Mouse (Mus musculus) heart, adult 9 months (tissue): ENCODE measurements around the gene Snapc5.
A peak's percentile ranks its signal among the peaks of the same experiment; 100 is the strongest.
"Not testable (repeated sequence)": the region's sequence is repeated elsewhere in the genome, so short reads cannot be mapped to it uniquely, and the experiment has no call there.

ENCODE experiments used
- DNase-seq, 2 experiments: peaks; one replicate each; pipeline ENCODE4 v3.0.0; 2022; ENCODE audit warnings: low spot score in 2 of 2

Snapc5 gene

DNA sequence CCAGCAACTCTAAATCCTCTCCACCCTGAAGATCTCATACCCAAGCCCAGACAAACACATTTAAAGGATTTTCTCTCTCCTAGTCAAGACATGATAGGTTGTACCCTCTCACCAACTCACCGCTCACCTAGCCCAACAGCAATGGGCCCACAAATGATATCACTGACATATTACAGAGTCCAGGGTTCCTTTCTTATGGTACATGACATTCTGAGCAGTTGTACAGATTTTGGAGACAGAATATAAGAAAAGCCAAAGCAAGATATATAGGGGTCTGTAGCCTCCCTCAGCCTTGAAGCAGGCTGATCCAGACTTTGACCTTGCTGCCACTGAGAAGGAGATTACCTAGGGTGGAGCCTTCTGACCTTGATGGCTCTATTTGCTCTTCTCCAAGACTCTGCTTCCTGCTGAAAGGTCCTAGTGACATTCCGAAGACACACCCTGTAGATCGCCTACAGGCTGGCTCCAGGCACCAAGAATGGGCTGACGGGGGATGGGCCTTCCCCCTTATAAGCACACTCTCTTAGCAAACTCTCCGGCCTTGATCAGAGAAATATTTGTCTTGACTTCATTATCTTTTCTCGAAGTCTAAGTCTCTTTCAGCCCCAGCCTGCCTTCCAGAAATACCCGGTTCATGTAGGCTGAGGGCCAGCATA lies 19.8 kb downstream of the Snapc5 start:
- DNase-seq = not testable (repeated sequence)

DNA sequence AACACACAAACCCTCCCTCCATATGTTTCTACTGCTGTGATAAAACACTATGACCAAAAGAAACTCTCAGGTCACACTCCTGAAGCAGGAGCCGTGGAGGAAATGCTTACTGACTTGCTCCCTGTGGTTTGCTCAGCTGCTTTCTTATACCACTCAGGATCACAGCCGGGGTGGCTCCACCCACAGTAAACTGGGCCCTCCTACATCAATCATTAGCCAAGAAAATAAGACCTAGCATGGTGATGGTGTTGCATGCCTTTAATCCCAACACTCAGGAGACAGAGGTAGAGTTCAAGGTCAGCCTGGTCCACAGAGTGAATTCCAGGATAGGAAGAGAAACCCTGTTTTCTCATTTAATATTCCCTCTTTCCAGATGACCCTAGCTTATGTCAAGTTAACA lies 20.8 kb downstream of the Snapc5 start:
- DNase-seq = no peak

DNA sequence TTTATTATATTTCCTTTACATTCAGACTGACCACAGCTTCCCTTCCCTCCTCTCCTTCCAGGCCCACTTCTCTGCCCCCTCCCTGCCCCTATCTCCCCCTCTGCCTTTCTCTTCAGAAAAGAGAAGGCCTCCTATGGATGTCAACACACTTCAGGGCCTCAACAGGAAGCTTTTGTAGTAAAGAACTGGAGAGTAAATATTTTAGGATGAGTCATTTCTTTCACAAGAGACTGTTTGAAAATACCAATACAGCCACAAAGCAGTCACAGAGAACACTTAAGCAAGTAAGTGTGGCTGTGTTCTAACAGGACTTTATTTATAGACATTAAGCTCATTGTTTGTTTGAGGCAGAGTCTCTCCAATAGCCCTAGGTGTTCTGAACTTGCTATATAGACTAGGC lies 23.3 kb downstream of the Snapc5 start:
- no peak for DNase-seq

DNA sequence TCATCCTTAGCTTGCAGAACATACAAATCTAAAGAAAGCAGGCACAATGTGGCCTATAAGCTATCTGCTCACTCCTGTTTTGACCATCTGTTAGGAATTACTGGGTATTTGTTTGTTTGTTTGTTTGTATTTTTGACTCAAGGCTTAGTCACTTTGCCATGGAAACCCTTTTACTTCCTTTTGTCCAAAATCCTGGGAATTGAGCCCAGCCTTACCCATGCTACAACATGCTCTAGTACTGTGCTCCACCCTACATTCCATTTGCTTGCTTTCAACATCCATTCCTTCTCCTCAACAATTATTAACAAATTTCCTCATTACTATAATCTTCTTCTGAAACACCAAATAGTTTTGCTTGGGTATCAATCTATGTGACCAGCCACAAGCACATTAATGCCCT lies 23.8 kb downstream of the Snapc5 start:
- no peak for DNase-seq

DNA sequence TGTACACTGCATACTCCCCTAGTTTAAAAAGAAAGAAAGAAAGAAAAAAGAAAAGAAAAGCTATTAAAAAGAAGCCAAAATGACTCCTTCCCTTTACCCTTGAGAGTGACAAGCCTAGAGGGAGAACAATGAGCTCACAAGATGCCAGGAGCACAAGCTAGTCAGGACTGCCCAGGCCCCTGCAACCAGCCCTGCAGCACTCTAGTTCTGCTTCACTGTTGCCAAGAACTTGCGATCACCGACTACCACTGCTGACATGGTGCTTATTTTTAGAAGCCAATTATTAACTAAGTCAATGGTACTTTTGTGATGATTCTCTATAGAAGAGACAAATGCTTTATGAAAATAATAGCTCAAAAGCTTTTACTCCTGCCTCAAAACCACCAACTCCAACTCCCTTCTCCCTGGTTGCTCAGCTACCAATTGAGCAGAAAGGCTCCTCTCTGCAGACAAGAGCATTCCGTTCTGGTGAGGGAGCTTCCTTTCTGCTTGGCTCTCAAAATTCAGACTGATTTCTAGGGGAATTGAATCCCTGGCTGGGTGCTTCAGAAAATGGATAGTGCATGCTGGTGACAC lies 28.5 kb downstream of the Snapc5 start:
- peak; percentile 9 to 21 for DNase-seq

DNA sequence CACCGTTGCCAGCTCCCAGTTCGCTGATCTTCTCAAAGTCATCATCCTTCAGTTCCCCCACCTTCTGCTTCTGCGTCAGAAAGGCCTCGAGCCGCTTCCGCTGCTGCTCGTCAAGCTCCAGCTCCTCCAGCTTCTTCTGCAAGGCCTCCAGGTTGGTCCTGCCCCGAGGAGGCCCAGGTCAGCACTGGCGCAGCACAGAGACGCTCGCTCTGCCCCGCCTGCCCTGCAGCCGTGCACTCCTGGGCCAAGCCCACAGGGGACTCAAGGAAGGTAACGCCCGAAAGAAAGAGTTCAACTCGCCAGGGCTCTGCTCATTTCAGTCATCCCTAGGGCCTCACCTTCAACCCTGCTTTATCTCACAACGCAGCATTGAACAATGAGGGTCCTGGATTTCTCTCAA lies 35.4 kb downstream of the Snapc5 start:
- no peak for DNase-seq

DNA sequence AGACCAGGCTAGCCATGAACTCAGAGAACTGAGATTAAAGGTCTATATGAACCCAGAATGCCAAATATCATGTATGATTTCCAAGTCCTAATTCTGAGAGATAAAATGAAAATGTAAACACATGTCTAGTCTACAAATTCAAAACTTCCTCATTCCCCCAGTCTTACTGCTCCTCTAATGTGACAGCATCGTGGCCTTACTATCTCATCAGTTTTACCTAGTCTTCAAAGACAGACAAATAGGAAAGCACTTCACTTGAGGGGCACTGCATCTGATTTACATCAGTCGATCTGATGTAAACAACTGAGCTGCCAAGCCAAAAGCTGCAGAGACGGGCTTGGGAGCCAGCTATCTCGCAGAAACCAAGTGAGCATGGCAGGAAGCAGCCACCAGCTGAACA lies 37.0 kb downstream of the Snapc5 start:
- DNase-seq = no peak

DNA sequence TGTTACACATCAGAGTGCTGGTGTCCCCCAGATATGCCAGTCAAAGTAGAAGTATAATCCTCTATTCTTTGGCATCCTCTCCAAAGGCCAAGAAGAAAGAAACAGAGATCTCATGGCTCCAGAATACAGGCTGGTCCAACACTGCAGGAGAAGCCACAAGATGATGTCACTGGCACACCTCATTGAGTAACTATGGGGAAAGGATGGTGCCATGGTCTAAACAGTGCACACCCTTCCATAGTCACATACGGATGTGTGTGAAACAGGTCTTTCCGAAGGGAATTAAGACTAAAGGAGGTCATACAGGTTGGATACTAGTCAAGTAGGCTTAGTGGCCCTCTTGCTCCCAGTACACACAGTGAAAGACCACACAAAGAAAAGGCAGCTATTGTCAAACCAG lies 37.6 kb downstream of the Snapc5 start:
- no peak for DNase-seq

DNA sequence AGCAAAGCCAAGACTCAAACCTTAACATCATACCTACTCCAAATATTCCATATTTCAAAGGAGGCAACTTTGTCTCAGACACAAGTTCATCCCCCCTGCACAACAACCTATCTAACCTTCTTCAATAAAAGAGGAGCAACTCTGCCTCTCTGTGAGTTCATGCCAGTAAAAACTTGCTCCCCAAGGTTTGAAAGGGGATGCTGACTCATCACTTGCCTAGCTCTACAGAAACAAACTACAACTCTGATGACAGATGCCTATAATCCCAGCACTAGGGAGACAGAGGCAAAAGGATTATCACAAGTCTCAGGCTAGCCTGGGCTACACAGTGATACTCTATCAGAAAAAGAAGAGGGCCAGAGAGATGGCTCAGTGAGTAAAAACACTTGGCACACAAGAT lies 38.8 kb downstream of the Snapc5 start:
- no peak for DNase-seq

DNA sequence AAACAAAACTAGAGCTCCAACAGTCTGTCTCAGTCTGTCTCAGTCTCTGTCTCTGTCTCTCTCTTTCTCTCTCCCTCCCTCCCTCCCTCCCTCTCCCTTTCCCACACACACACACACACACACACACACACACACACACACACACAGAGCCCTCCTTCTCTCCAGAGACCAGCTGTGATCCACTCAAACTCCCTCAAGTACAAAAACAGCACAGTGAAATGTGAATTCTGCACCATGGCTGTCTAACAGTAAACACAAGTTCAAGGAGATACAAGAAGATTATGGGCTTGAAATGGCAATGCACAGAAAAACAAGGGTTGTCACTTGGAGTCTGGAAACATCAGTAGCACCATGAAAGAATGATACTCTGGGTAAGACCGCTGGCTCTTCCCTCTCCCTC lies 40.2 kb downstream of the Snapc5 start:
- no peak for DNase-seq

DNA sequence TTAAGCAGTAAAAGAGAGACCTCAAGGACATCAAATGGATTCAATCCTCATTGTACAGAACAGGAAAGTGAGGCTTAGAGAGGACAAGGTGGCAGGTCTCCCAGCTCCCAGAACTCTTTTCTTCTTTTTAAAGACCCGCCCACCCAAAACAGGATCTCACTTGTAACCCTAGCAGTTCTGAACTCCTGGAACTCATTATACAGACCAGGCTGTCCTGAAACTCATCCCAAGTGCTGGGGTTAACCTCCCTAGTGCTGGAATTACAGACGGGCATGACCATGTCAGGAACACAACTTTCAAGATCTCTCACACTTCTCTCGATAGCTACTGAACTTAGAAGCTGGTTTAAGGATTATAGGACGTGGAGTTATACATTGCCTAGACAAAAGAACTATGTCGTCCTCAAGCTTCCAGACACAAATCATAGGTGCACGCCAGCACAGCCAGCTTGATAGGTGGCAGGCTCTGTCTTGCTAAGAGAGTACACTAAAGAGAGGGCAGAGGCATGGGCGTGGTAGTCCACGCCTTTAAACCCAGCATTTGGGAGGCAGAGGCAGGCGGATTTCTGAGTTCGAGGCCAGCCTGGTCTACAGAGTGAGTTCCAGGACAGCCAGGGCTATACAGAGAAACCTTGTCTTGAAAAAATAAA lies 40.8 kb downstream of the Snapc5 start:
- DNase-seq = no peak

DNA sequence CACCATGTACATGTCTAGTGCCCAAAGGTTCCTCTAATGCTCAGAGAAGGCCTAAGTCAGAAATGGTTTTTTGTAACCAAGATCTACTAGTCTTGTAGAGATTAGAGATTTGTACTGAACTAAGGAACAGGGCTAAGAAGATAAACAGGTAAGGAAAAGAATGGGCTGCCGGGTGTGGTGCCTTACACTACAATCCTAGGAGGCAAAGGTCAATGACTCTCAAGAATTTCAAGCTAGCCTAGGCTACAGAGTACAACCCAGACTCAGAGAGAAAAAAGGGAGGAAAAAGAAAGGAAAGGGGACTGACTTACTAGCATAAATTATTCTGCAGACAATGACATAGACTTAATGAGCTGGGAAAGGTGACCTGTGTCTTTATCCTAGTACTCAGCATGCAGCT lies 41.5 kb downstream of the Snapc5 start:
- DNase-seq = no peak

DNA sequence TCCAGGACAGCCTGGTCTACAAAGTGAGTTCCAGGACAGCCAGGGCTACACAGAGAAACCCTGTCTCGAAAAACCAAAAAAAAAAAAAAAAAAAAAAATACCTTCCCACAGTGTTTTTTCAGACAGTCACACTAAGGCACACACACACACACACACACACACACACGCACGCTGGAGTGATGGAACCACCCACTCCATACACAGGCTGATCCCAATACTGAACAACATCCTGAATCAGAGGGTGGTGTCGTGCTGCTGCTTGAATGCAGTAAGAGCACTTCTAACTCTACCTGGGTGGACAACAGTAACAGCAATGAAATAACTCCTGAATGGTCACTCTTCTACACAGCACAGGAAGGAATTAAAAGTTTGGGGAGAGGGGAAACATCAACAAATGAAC lies 42.4 kb downstream of the Snapc5 start:
- no peak for DNase-seq

DNA sequence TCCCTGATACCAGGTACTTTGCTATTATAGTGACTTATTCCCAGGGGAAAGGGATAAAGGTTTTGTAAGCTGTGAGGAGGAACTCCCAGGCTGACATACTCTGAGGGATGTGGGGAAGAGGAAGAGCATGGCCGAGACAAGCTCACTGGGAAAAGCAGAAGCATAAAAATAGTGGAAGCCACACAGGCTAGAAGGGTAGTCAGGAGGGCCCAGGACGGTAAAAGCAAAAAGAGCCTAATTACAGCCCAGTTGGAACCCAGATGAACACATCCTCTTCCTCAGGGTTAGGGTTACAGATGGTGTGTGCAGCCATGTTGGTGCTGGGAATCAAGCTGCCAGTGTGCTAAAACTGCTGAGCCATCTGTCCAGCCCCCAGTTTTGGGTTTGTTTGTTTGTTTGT lies 43.0 kb downstream of the Snapc5 start:
- peak in 1 of 2 experiments; percentile 9 for DNase-seq

DNA sequence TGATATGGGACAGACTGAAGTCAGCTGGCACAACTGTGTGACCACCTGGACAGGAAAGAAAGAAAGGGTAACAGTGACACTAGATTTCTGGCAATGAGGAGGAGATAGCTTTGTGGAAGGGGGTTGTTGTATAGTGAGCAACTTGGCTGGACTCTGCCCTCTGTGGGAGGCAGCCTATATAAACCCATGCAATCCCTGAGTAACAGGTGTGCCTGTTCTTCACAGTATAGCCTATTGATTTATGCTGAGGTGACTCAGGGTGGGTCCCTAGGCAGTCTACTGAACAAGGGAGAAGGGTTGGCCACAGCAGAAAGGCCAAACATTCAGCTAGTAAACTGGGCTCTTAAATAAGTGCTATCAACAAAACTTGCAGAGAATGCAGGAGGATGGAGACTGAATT lies 46.7 kb downstream of the Snapc5 start:
- no peak for DNase-seq

DNA sequence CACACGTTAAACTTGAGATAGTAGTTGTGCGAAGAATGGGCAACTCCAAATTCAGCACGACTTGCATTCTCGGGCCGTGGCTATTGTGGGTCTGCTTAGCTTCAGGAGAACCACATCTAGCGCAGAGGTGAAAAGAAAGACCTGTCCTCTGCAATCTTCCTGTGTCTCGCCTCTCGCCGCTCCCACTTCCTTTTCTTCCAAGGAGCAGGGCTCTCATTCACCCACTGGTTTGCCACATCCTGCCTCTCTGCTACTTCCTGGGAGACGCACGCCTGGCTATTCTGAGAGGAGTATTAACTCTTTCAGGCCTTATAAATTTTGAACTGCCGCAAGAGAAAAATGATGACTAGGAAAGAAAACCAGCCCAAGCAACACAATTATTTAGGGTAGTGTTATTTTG lies 48.7 kb downstream of the Snapc5 start:
- DNase-seq = no peak

DNA sequence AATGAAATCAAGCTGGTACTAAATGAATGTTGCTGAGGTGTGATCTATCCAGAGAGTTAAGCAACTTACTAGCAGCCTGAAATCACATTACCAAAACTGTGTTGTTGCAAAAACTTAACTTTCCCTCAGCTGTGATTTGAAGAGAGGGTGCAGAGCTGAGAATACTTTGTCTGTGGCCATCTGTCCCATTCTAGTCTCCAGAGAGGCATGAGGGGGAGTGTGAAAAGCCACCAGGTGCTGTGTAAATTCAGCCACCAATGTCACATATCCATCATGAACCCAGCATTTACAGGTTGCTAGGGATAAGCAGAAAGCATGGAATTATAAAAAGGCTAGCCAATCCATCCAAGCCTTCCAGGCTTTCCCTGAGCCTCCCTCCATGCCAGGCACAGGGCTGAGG lies 49.9 kb downstream of the Snapc5 start:
- no peak for DNase-seq

DNA sequence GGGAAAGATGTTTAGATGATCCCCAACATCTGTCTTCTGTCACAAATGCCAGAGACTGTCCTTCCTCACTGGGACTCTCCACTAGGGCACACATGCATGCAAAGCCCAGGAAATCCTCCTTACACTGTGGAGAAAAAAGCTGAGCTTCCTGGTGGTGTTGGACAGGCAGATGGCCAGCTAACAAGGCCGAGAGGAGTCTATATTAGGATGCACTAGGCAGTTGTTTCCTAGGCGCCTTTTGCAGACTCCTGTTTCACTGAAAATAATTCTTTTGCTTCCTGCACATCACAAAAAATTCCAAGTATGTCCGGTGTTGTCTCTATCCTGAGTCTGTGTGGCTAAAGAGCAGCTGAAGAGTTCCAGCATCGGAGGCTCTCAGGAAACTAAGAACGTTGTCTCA lies 52.1 kb downstream of the Snapc5 start:
- DNase-seq = peak; percentile 27 to 50

DNA sequence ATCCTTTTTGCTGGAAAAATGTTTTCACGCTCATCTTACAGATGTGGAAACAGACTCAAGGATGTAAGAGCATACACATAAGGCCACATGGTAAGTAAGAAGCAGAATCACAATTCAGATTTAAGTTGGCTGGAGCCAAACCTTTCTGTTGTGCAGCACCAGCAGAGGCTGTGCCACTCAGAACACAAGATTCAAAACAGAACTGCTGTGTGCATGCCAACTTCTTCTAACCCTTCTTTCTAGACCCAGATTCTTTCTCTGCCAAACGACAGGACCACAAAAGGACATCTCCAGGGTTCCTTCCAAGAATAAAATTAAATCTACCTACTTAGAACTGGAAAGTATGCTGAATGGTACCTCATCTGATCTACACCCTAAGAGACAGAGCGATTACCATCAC lies 52.6 kb downstream of the Snapc5 start:
- DNase-seq = no peak

DNA sequence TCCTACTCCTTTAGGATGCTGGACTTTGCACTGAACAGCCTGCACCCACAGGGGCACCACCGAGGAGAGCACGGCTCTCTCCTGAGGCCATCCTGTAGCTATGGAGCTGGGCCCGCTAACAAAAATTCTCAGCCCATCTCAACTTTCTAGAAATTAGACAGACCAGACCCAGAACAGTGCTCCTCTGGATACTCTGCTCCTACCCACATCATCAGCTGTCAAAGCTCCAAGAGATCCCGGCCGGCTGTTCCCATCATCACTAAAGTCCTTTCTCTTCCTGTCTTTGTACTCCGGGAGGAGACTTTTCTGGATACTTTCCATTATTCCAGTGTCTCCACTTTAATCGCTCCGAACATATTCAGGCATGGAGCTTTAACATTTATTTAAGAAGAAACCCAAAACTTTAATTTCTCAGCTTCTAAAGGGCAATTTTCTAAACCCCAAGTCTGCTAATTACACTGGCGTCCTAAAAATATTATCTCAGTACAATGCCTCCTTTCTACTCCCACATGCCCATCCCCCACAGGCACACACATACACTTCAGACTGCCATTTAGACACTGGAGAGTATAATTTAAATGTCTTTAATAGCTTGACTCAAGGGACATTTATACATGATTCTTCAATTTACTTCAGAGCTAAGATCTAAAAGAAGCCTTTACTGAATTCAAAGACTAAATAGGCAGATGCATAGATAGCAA lies 53.3 kb downstream of the Snapc5 start:
- DNase-seq = peak; percentile 42 to 50
